Mouse (Mus musculus): Measurements from ENCODE around the gene Tox2. TPM values are rescaled to one million over a fixed set of nuclear protein-coding genes. Genes with fewer than 3 reads are reported as not detected.

The Tox2 gene
- polyA plus RNA-seq, 1 experiment from 2014 or later: 2.1 TPM

- Histone ChIP-seq H3K9me3 (ENCODE audit: control insufficient read depth, low read length) (no peaks in the 10 kb centered on the region), H3K27ac (replicated peaks; ENCODE audit: low read depth, low read length) (no peak overlapping the region), H3K9ac (ENCODE audit: low read length) (no peak overlapping the region), H3K4me1 (ENCODE audit: control insufficient read depth, insufficient read depth, low read length) (peaks cover 5% of the 10 kb centered on the region; the same call in 1 of the 2 replicates), H3K4me3 (ENCODE audit: low read depth, low read length) (no peak overlapping the region), H3K27me3 (ENCODE audit: control insufficient read depth, insufficient read depth, low read length) (0 out of 2 replicates have a peak, but pooled peaks cover 11% of the 10 kb centered on the region), H3K36me3 (ENCODE audit: control insufficient read depth, insufficient read depth, low read length) (no peaks in the 10 kb centered on the region), H3K4me2 (ENCODE audit: low read depth, severe bottlenecking) (no peak overlapping the region)
- DNase-seq (ENCODE audit: low spot score) (no peak), ATAC-seq (ENCODE audit: insufficient number of reproducible peaks, low FRiP score, low TSS enrichment, low read depth) (no peak)
- 83% methylated on average over 14 of the region's 14 CpGs for WGBS
Observed at GRCm38 (mm10) chr2:163275986-163276385, 73.1 kb downstream of the Tox2 start.

- DNase-seq (ENCODE audit: low spot score) (no peak), ATAC-seq (ENCODE audit: insufficient number of reproducible peaks, low FRiP score, low TSS enrichment, low read depth) (no peak; the same call in 1 of the 2 replicates)
- H3K4me1 ChIP-seq (ENCODE audit: control insufficient read depth, insufficient read depth, low read length): peaks cover 5% of the 10 kb centered on the region; the same call in 1 of the 2 replicates
- H3K27me3 ChIP-seq (ENCODE audit: control insufficient read depth, insufficient read depth, low read length): 0 out of 2 replicates have a peak, but pooled peaks cover 11% of the 10 kb centered on the region
- no peak overlapping the region for H3K9ac ChIP-seq (ENCODE audit: low read length)
- H3K9me3 ChIP-seq (ENCODE audit: control insufficient read depth, low read length): no peaks in the 10 kb centered on the region
- WGBS: 27% methylated on average over 9 of the region's 9 CpGs
- H3K4me3 ChIP-seq (ENCODE audit: low read depth, low read length): no peak overlapping the region
- no peaks in the 10 kb centered on the region for H3K36me3 ChIP-seq (ENCODE audit: control insufficient read depth, insufficient read depth, low read length)
- H3K4me2 ChIP-seq (ENCODE audit: low read depth, severe bottlenecking): no peak overlapping the region
- H3K27ac ChIP-seq (replicated peaks; ENCODE audit: low read depth, low read length): no peak overlapping the region
Observed at GRCm38 (mm10) chr2:163277979-163278378, 75.1 kb downstream of the Tox2 start.

- H3K4me2 ChIP-seq (ENCODE audit: low read depth, severe bottlenecking): no peak overlapping the region
- 73% methylated on average over 16 of the region's 23 CpGs for WGBS
- H3K9me3 ChIP-seq (ENCODE audit: control insufficient read depth, low read length): no peaks in the 10 kb centered on the region
- peaks cover 11% of the 10 kb centered on the region for H3K4me1 ChIP-seq (ENCODE audit: control insufficient read depth, insufficient read depth, low read length)
- DNase-seq (ENCODE audit: low spot score) (no peak), ATAC-seq (ENCODE audit: insufficient number of reproducible peaks, low FRiP score, low TSS enrichment, low read depth) (no peak)
- H3K27ac ChIP-seq (replicated peaks; ENCODE audit: low read depth, low read length): no peak overlapping the region
- H3K36me3 ChIP-seq (ENCODE audit: control insufficient read depth, insufficient read depth, low read length): no peaks in the 10 kb centered on the region
- H3K4me3 ChIP-seq (ENCODE audit: low read depth, low read length): no peak overlapping the region
- H3K9ac ChIP-seq (ENCODE audit: low read length): no peak overlapping the region
- H3K27me3 ChIP-seq (ENCODE audit: control insufficient read depth, insufficient read depth, low read length): 0 out of 2 replicates have a peak, but pooled peaks cover 11% of the 10 kb centered on the region
Observed at GRCm38 (mm10) chr2:163280636-163281322, 77.9 kb downstream of the Tox2 start.

- Histone ChIP-seq H3K4me2 (ENCODE audit: low read depth, severe bottlenecking) (no peak overlapping the region), H3K27me3 (ENCODE audit: control insufficient read depth, insufficient read depth, low read length) (peaks cover 11% of the 10 kb centered on the region; the same call in 1 of the 2 replicates), H3K9ac (ENCODE audit: low read length) (no peak overlapping the region), H3K9me3 (ENCODE audit: control insufficient read depth, low read length) (no peaks in the 10 kb centered on the region), H3K4me1 (ENCODE audit: control insufficient read depth, insufficient read depth, low read length) (peaks cover 20% of the 10 kb centered on the region), H3K27ac (replicated peaks; ENCODE audit: low read depth, low read length) (no peak overlapping the region), H3K4me3 (ENCODE audit: low read depth, low read length) (no peak overlapping the region), H3K36me3 (ENCODE audit: control insufficient read depth, insufficient read depth, low read length) (no peaks in the 10 kb centered on the region)
- no peak for DNase-seq (ENCODE audit: low spot score)
- peak; percentile 49; the same call in 1 of the 2 replicates for ATAC-seq (ENCODE audit: insufficient number of reproducible peaks, low FRiP score, low TSS enrichment, low read depth)
- 36% methylated on average over 7 of the region's 7 CpGs for WGBS
Observed at GRCm38 (mm10) chr2:163284856-163285255, 81.9 kb downstream of the Tox2 start.

GRCm38 (mm10) chr2:163285335-163285734, 82.4 kb downstream of the Tox2 start:
- WGBS: 23% methylated on average over 9 of the region's 9 CpGs
- Histone ChIP-seq H3K36me3 (ENCODE audit: control insufficient read depth, insufficient read depth, low read length) (no peaks in the 10 kb centered on the region), H3K4me2 (ENCODE audit: low read depth, severe bottlenecking) (no peak overlapping the region), H3K27ac (replicated peaks; ENCODE audit: low read depth, low read length) (no peak overlapping the region), H3K9ac (ENCODE audit: low read length) (no peak overlapping the region), H3K4me3 (ENCODE audit: low read depth, low read length) (no peak overlapping the region), H3K27me3 (ENCODE audit: control insufficient read depth, insufficient read depth, low read length) (peaks cover 14% of the 10 kb centered on the region), H3K9me3 (ENCODE audit: control insufficient read depth, low read length) (no peaks in the 10 kb centered on the region), H3K4me1 (ENCODE audit: control insufficient read depth, insufficient read depth, low read length) (peaks cover 25% of the 10 kb centered on the region)
- DNase-seq (ENCODE audit: low spot score): no peak
- ATAC-seq (ENCODE audit: insufficient number of reproducible peaks, low FRiP score, low TSS enrichment, low read depth): no peak

GRCm38 (mm10) chr2:163285762-163286161, 82.8 kb downstream of the Tox2 start:
- H3K27me3 ChIP-seq (ENCODE audit: control insufficient read depth, insufficient read depth, low read length): peaks cover 17% of the 10 kb centered on the region
- no peak overlapping the region for H3K27ac ChIP-seq (replicated peaks; ENCODE audit: low read depth, low read length)
- H3K4me3 ChIP-seq (ENCODE audit: low read depth, low read length): no peak overlapping the region

GRCm38 (mm10) chr2:163288881-163289379, 86.0 kb downstream of the Tox2 start:
- H3K9me3 ChIP-seq (ENCODE audit: control insufficient read depth, low read length): no peaks in the 10 kb centered on the region
- H3K4me2 ChIP-seq (ENCODE audit: low read depth, severe bottlenecking): peak overlapping the region; percentile 36
- H3K4me3 ChIP-seq (ENCODE audit: low read depth, low read length): 0 out of 2 replicates have a peak overlapping the region, but pooled peaks have one; percentile 3
- peaks cover 19% of the 10 kb centered on the region for H3K27me3 ChIP-seq (ENCODE audit: control insufficient read depth, insufficient read depth, low read length)
- under 1% methylated on average over 21 of the region's 21 CpGs for WGBS
- H3K9ac ChIP-seq (ENCODE audit: low read length): no peak overlapping the region
- no peaks in the 10 kb centered on the region for H3K36me3 ChIP-seq (ENCODE audit: control insufficient read depth, insufficient read depth, low read length)
- peak; percentile 87 for DNase-seq (ENCODE audit: low spot score)
- H3K4me1 ChIP-seq (ENCODE audit: control insufficient read depth, insufficient read depth, low read length): peaks cover 30% of the 10 kb centered on the region
- peak; percentile 75 for ATAC-seq (ENCODE audit: insufficient number of reproducible peaks, low FRiP score, low TSS enrichment, low read depth)
- 0 out of 2 replicates have a peak overlapping the region, but pooled peaks have one; percentile 30 for H3K27ac ChIP-seq (replicated peaks; ENCODE audit: low read depth, low read length)

More at GRCm38 (mm10) chr2:163285762-163286161, 82.8 kb downstream of the Tox2 start:
- no peaks in the 10 kb centered on the region for H3K9me3 ChIP-seq (ENCODE audit: control insufficient read depth, low read length)
- peaks cover 28% of the 10 kb centered on the region for H3K4me1 ChIP-seq (ENCODE audit: control insufficient read depth, insufficient read depth, low read length)
- no peak for DNase-seq (ENCODE audit: low spot score)
- ATAC-seq (ENCODE audit: insufficient number of reproducible peaks, low FRiP score, low TSS enrichment, low read depth): no peak
- 51% methylated on average over 7 of the region's 7 CpGs for WGBS
- no peaks in the 10 kb centered on the region for H3K36me3 ChIP-seq (ENCODE audit: control insufficient read depth, insufficient read depth, low read length)
- H3K4me2 ChIP-seq (ENCODE audit: low read depth, severe bottlenecking): no peak overlapping the region
- no peak overlapping the region for H3K9ac ChIP-seq (ENCODE audit: low read length)

GRCm38 (mm10) chr2:163296999-163297630, 94.2 kb downstream of the Tox2 start:
- no peak overlapping the region for H3K9ac ChIP-seq (ENCODE audit: low read length)
- no peak for ATAC-seq (ENCODE audit: insufficient number of reproducible peaks, low FRiP score, low TSS enrichment, low read depth)
- H3K36me3 ChIP-seq (ENCODE audit: control insufficient read depth, insufficient read depth, low read length): no peaks in the 10 kb centered on the region
- no peak overlapping the region for H3K4me3 ChIP-seq (ENCODE audit: low read depth, low read length)
- DNase-seq (ENCODE audit: low spot score): no peak
- no peak overlapping the region for H3K27ac ChIP-seq (replicated peaks; ENCODE audit: low read depth, low read length)
- H3K4me2 ChIP-seq (ENCODE audit: low read depth, severe bottlenecking): no peak overlapping the region
- H3K9me3 ChIP-seq (ENCODE audit: control insufficient read depth, low read length): no peaks in the 10 kb centered on the region
- 38% methylated on average over 11 of the region's 11 CpGs for WGBS
- peaks cover 3% of the 10 kb centered on the region for H3K4me1 ChIP-seq (ENCODE audit: control insufficient read depth, insufficient read depth, low read length)
- H3K27me3 ChIP-seq (ENCODE audit: control insufficient read depth, insufficient read depth, low read length): peaks cover 9% of the 10 kb centered on the region; the same call in 1 of the 2 replicates

Measured in limb, embryonic 11.5 days (tissue).